Comparison of ENCODE assay signal across 23 mouse cellular contexts in genomic region chr16:29939331-29939850, GRCm38 (mm10).
DNase-seq lines count a peak whose midpoint lies in the region; ATAC-seq lines count a peak whose summit lies in the region.
"Had no signal": no experiment of that assay in that cellular context is flagged by ENCODE, and none has a peak within 500 bp of the region (broad histone marks: within the 10 kb centered on the region; RNA-seq: fewer than 3 reads in every experiment).

No protein-coding gene starts in this region.

- H3K27me3 ChIP-seq in intestine, embryonic 16.5 days (replicated peaks; ENCODE audit: control insufficient read depth, insufficient read depth, low read length), result no peaks in the 10 kb centered on the region
- H3K27me3 ChIP-seq in intestine, embryonic 15.5 days (replicated peaks), result no peaks in the 10 kb centered on the region
- H3K27me3 ChIP-seq: embryonic facial prominence, embryonic 12.5 days; forebrain, embryonic 15.5 days; heart, embryonic 15.5 days had no signal

- no peaks in the 10 kb centered on the region for H3K9me3 ChIP-seq in intestine, embryonic 16.5 days (ENCODE audit: control insufficient read depth, low read length)
- H3K9me3 ChIP-seq in intestine, embryonic 15.5 days, result no peaks in the 10 kb centered on the region
- H3K9me3 ChIP-seq: embryonic facial prominence, embryonic 12.5 days; forebrain, embryonic 15.5 days; G1E; heart, embryonic 15.5 days; hindbrain, embryonic 10.5 days had no signal

- no peak for ATAC-seq in intestine, embryonic 16.5 days
- ATAC-seq in intestine, embryonic 15.5 days, result no peak
- no peak for ATAC-seq in frontal cortex, adult (ENCODE audit: low TSS enrichment)
- ATAC-seq: CD4-positive, CD25-positive, alpha-beta regulatory T cell, adult 4 months; forebrain, embryonic 15.5 days; intestine, postnatal 0 days had no signal

- no peaks in the 10 kb centered on the region for H3K36me3 ChIP-seq in intestine, embryonic 16.5 days (ENCODE audit: control insufficient read depth, insufficient read depth, low read length)
- H3K36me3 ChIP-seq in intestine, embryonic 15.5 days, result no peaks in the 10 kb centered on the region
- H3K36me3 ChIP-seq: embryonic facial prominence, embryonic 12.5 days; forebrain, embryonic 15.5 days; G1E; heart, embryonic 15.5 days; hindbrain, embryonic 10.5 days had no signal

- peaks cover 22% of the 10 kb centered on the region for H3K4me1 ChIP-seq in intestine, embryonic 16.5 days (ENCODE audit: control insufficient read depth, insufficient read depth, low read length)
- peaks cover 6% of the 10 kb centered on the region for H3K4me1 ChIP-seq in intestine, embryonic 15.5 days (replicated peaks)
- H3K4me1 ChIP-seq: forebrain, embryonic 15.5 days had no signal

- H3K4me2 ChIP-seq in intestine, embryonic 16.5 days (ENCODE audit: low read depth, low read length), result no peak overlapping the region
- H3K4me2 ChIP-seq in intestine, embryonic 15.5 days (replicated peaks), result no peak overlapping the region
- H3K4me2 ChIP-seq: embryonic facial prominence, embryonic 12.5 days; forebrain, embryonic 15.5 days; heart, embryonic 15.5 days; hindbrain, embryonic 14.5 days had no signal

- H3K9ac ChIP-seq in intestine, embryonic 16.5 days (ENCODE audit: low read depth, low read length), result 0 out of 2 replicates have a peak overlapping the region, but pooled peaks have one; percentile 19
- no peak overlapping the region for H3K9ac ChIP-seq in intestine, embryonic 15.5 days
- H3K9ac ChIP-seq: embryonic facial prominence, embryonic 12.5 days; forebrain, embryonic 15.5 days; heart, embryonic 15.5 days; hindbrain, embryonic 14.5 days had no signal

- intact Hi-C loops in gastrocnemius, postnatal 36 days (cut with DNase I), result loop anchor here (2.0 kb wide), 1 partner anchor 245 kb away; no protein-coding TSS in a partner anchor

- H3K27ac ChIP-seq in intestine, embryonic 16.5 days (ENCODE audit: low read length), result no peak overlapping the region
- H3K27ac ChIP-seq in intestine, embryonic 15.5 days, result no peak overlapping the region
- H3K27ac ChIP-seq: embryonic facial prominence, embryonic 12.5 days; forebrain, embryonic 15.5 days; heart, embryonic 15.5 days; hindbrain, embryonic 10.5 days; hindbrain, embryonic 14.5 days had no signal

- peak; percentile 27 for DNase-seq in adrenal gland, postnatal 14 days
- DNase-seq in adrenal gland, postnatal 36 days, result no peak
- DNase-seq in gastrocnemius, postnatal 25 days, result peak; percentile 35
- DNase-seq in gastrocnemius, postnatal 36 days, result no peak
- DNase-seq in skeletal muscle tissue, adult 2 months (ENCODE audit: low read depth, low spot score), result peak; percentile 78
- DNase-seq: adrenal gland, postnatal 10 days; B cell, adult 2 months; cerebellum, adult 2 months; cerebellum, postnatal 14 days; embryo, embryonic 11 days; heart, postnatal 14 days; kidney, adult 8-10 months had no signal

- 89% methylated on average over 8 of the region's 8 CpGs for WGBS in intestine, embryonic 16.5 days
- WGBS in intestine, embryonic 15.5 days, result 91% methylated on average over 8 of the region's 8 CpGs

- H3K4me3 ChIP-seq in intestine, embryonic 16.5 days (ENCODE audit: low read length), result no peak overlapping the region
- no peak overlapping the region for H3K4me3 ChIP-seq in intestine, embryonic 15.5 days (replicated peaks)
- H3K4me3 ChIP-seq: embryonic facial prominence, embryonic 12.5 days; forebrain, embryonic 15.5 days; heart, embryonic 15.5 days; hindbrain, embryonic 10.5 days had no signal

Comparison
In these comparisons a context has a peak if more than half of its experiments do, and no peak if none do; other contexts are left out.
1. DNase-seq: peak in adrenal gland, postnatal 14 days (single experiment), gastrocnemius, postnatal 25 days (single experiment) and skeletal muscle tissue, adult 2 months (single experiment); none in adrenal gland, postnatal 36 days (0 of 2) and gastrocnemius, postnatal 36 days (0 of 2).